Mouse (Mus musculus) right cerebral cortex, postnatal 25 days (tissue): ENCODE measurements around the gene Glipr1l1.
"Not testable (repeated sequence)": the region's sequence is repeated elsewhere in the genome, so short reads cannot be mapped to it uniquely, and the experiment has no call there.

ENCODE experiments used
- DNase-seq: peaks from one replicate; pipeline ENCODE4 v3.0.0; 2022

The Glipr1l1 gene

DNA sequence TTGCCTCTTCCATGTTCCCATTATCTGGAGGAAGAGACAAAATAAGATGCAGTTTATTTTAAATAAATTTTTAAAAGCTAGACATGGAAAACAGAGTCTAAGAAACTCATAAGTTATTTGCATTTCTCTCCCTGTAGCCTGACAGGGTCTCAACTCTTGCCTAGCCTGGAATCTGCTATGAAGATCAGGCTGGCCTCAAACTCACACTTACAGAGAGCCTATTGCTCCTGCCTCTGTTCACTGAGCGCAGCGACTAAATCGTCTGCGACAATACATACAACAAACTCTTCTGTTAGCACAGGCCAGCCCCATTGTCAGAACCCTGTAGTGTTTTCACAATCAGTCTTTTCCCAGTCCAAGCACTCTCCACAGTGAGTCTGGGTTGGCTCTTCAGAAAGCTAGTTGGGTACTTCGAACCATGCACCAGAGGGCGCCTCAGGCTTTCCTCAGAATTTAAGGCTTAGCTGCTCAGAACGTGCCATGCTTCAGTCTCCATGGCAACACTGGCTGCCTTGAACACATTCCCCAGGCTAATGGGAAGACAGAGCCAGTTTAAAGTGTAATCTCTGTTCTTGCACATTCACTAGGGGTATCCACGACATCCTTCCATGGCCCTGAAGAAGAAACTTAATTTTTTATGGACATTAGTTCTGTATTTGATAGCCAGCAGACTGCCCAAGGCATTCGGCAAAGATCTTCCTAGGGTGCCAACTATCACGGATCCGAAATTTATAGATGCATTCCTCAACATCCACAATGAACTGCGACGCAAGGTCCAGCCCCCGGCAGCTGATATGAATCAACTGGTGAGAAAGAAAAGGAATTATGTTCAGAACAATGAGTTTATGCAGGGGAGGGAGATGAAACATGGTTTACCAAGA lies at the start of gene Glipr1l1:
Gene Glipr1l1, plus strand, starts transcription at position 488 of the 881 bp plus-strand sequence.
- peak; percentile 79 for DNase-seq

- DNase-seq, result no peak
Measured at GRCm38 (mm10) chr10:112023585-112023984, 36.4 kb upstream of the Glipr1l1 start.

GRCm38 (mm10) chr10:112028689-112029088 lies 31.3 kb upstream of the Glipr1l1 start:
- DNase-seq, result not testable (repeated sequence)

DNA sequence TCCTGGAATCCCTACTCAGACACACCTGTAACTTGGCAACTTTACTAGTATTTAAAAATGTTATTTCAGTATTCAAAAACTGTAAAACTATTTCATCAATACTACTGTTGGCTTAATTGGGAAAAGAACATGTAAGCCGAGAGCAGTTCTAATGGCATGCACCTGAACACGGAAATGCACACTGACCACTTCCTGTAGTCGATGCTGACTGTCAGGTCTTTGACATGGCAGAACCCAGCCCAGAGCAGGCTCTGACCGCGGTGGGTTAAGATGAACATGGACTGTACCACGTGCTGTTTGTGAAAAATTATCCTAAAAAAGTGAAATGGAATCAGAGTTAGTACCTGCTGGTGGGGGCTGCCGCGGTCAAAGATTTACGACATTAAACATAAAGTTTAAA lies 16.5 kb upstream of the Glipr1l1 start:
- not testable (repeated sequence) for DNase-seq

GRCm38 (mm10) chr10:112044283-112044682 lies 15.7 kb upstream of the Glipr1l1 start:
- not testable (repeated sequence) for DNase-seq

- no peak for DNase-seq
Measured at GRCm38 (mm10) chr10:112051220-112051619, 8.8 kb upstream of the Glipr1l1 start.

- not testable (repeated sequence) for DNase-seq
Measured at GRCm38 (mm10) chr10:112051956-112052355, 8.0 kb upstream of the Glipr1l1 start.

DNA sequence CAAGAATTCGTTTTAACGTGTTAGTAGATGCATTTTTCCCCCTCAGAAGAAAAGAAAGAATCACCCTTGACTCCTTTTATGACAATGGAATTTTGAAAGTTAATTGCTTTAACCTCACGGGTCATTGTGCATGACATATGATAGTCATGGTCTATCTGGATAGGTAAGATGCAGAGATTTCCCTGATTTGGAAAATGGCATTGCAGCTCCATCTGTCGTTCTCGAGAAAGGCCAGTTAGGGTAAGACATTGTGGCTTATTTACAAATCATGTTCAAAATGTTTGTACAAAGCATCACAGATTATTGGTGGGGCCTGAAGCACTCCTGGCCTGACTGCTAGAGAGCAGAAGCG lies 570 bp downstream of the Glipr1l1 start:
- DNase-seq, result not testable (repeated sequence)

DNA sequence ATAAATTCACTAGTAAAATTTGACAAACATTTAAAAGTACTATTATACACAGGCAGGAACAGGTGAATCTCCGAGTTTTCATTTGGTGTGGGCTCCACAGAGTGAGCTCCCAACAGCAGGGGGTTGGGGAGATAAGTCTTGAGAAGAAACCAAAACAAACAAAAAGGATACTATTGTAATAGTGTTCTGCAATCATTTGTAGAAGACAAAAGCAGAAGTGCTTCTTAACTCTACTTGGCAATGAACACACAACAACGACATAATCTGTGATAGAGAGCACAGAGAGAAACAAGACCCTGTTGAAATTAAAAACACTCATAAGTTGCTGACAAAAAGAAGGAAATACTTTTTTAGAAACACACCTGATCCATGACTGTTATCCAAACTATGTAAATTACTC lies 20.1 kb downstream of the Glipr1l1 start:
- DNase-seq, result no peak

DNA sequence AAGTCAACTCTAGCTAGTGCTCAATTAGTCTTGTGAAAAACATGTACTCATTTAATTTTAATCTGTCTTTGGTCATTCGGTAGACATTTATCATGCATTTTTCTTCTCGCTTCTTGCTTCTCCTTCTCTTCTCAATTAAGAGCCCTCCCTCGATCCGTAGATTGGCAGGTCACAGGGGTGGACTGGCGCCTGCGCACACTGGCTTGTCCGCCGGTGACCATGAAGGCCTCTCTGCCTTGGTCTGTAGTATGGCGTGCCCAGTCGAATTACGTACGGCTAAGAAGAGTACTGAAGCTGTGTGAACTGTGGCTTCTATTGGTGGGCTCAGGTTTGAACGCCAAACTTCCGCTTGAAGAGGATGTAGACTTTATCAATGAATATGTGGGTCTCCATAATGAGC lies 23.2 kb downstream of the Glipr1l1 start, which contains the start of gene Glipr1l2:
Gene Glipr1l2, plus strand, starts transcription at position 198 of the 400 bp plus-strand sequence.
- no peak for DNase-seq

DNA sequence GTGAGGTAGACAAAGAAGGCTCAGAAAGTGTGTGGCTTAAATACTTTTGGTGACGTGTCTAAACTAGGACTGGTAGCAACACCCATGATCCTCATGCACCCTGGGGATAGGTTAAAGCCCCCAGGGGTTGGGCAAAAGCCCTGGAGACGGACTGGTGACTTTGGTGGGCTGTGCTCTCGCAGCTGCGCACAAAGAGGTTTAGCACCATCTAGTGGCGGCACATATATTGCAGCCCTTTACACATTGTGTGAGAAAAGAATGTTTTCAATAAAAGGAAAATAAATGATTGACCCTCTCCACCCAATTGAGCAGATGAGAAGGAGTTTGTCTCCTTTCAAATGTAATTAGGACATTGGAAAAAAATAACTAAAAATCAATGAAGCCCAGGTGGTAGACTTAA lies 45.8 kb downstream of the Glipr1l1 start:
- peak; percentile 9 for DNase-seq

- DNase-seq, result no peak
Measured at GRCm38 (mm10) chr10:112110401-112110800, 50.4 kb downstream of the Glipr1l1 start.

DNA sequence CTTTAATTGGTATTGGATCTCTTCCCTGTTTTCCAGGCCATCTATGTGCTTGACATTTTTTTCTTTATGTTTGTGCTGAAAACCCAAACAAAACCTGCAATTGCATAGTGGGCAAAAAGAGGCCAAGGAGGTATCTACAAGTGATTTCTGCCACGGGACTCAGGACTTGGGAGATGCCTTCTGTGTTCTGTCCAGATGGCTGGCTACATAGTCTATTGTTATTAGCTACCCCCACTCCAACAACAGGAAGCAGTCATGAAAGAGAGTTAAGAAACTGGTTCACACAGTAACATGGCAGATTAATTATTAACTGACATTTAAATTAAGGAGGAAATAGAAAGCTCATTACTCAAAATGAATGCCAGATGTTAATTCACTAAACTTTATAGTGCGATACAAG lies 65.1 kb downstream of the Glipr1l1 start:
- DNase-seq, result not testable (repeated sequence)

DNA sequence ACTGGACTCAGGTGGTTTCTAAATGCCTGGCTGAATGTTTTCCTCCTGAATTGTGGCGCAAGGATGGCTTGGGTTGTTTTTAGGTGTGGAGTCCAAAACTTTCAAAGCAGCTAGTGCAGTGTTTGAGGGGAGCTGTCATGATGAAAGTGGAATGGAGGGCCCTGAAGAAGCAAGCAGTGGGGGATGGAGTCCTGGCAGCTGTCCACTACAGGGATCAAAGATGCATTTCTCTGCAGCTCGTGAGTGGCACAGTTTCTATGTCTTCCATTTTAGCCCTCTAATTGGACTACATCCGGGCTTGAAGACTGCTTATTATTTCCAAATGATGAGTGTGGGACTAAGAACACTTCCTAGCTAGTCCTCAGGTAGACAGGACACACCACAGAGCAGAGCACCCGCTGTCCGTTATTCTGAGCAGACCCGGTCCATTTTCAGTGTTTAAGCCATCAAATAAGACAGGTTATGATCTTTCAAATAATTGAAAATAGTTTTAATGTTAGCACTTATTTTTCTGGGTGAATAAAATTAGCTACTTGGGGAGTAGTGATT lies 67.8 kb downstream of the Glipr1l1 start:
- DNase-seq, result not testable (repeated sequence)
